ENCODE assay signal across 8 mouse cellular contexts in the genomic region with DNA sequence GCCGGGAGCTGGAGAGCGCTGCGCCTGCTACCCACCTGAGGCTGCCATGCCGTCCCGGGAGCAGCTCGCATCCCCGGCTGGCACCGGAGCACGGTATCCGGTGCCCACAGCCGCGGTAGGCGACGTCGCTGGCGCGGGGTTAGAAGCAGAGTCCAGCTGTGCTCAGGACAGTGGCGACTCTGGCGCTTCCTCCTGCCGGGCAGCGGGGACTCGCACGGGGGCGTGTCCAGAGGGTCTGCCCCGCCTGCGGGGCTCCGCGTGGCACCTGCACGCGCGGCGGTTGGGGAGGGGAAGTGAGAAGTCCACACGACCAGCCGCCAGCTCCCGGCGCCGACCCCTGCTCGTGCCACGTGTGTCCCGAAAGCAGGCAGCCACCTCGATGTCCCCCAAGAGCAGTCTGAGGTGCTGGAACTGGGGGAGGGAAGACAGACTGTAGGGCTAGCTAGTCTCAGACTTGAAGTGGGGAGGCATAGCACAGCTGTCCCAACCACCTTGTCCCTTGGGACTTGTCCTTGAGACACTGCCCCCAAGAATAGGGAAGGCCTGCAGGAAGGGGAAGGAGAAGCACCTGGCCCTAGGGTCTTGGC. TPM values are rescaled to one million over a fixed set of nuclear protein-coding genes. Genes with fewer than 3 reads are reported as not detected.
DNase-seq lines count a peak whose midpoint lies in the region; ATAC-seq and TF ChIP-seq lines count a peak whose summit lies in the region.

A gene (minus strand): TSS at position 181 of the 587 bp plus-strand sequence.

- H3K9me3 ChIP-seq in heart, embryonic 14.5 days (ENCODE audit: control insufficient read depth, low read length), result no peaks in the 10 kb centered on the region

- H3K9ac ChIP-seq in heart, embryonic 14.5 days (ENCODE audit: low read length), result peak within 1 kb of the TSS; percentile 60

- no peaks in the 10 kb centered on the region for H3K36me3 ChIP-seq in heart, embryonic 14.5 days (ENCODE audit: control insufficient read depth, insufficient read depth, low read length)
- no peaks in the 10 kb centered on the region for H3K36me3 ChIP-seq in small intestine, adult 2 months (ENCODE audit: control insufficient read depth, insufficient read depth, low read length)

- peaks cover 7 to 25% of the 10 kb centered on the region in 2 experiments for H3K4me1 ChIP-seq in heart, embryonic 14.5 days (ENCODE audit: control insufficient read depth in 2 of 2, insufficient read depth in 2 of 2, low read length in 2 of 2)
- peaks cover 26% of the 10 kb centered on the region for H3K4me1 ChIP-seq in small intestine, adult 2 months (ENCODE audit: control insufficient read depth, insufficient read depth, insufficient read length, low read length)

- no peak within 1 kb of the TSS for H3K27ac ChIP-seq in heart, embryonic 14.5 days (replicated peaks in 1 of 2; ENCODE audit: control insufficient read depth in 1 of 2, insufficient read depth in 1 of 2, low read depth in 2 of 2, low read length in 2 of 2)
- H3K27ac ChIP-seq in small intestine, adult 2 months (ENCODE audit: insufficient read depth, low read depth, low read length), result 0 out of 2 replicates have a peak within 1 kb of the TSS, but pooled peaks have one; percentile 42

- peak within 1 kb of the TSS; percentile 96 for H3K4me2 ChIP-seq in heart, embryonic 14.5 days (ENCODE audit: low read length)

- under 1% methylated on average over 40 of the region's 41 CpGs for WGBS in heart, embryonic 14.5 days
- WGBS in small intestine, adult 2 months, result 1% methylated on average over 41 of the region's 41 CpGs

- TF ChIP-seq POLR2A in small intestine, adult 2 months (IDR thresholded peaks at IDR 0.05; ENCODE audit: low read depth, low read length), result no peak

- peak within 1 kb of the TSS; percentile 47 to 53 for H3K4me3 ChIP-seq in heart, embryonic 14.5 days (ENCODE audit: control insufficient read depth in 1 of 2, insufficient read depth in 1 of 2, low read depth in 1 of 2, low read length in 2 of 2)
- H3K4me3 ChIP-seq in small intestine, adult 2 months (ENCODE audit: low read depth, low read length), result peak within 1 kb of the TSS; percentile 84

- H3K27me3 ChIP-seq in heart, embryonic 14.5 days (ENCODE audit: control insufficient read depth, insufficient read depth, low read length), result peaks cover 8% of the 10 kb centered on the region; the same call in 1 of the 2 replicates
- 0 out of 2 replicates have a peak, but pooled peaks cover 3% of the 10 kb centered on the region for H3K27me3 ChIP-seq in small intestine, adult 2 months (ENCODE audit: control insufficient read depth, insufficient read depth, low read length)

- TF ChIP-seq CTCF in small intestine, adult 2 months (IDR thresholded peaks at IDR 0.05; ENCODE audit: extremely low read depth, insufficient read length, insufficient replicate concordance, low read depth, low read length), result no peak

- peak; percentile 14 to 28 for DNase-seq in urinary bladder, adult 18-20 months (ENCODE audit: low spot score in 2 of 2)
- no peak for DNase-seq in urinary bladder, postnatal 10 days (ENCODE audit: low spot score)
- peak; percentile 47 for DNase-seq in embryo, embryonic 9.5 days (ENCODE audit: extremely low spot score)
- peak; percentile 47 for DNase-seq in kidney, postnatal 14 days
- DNase-seq in lung, postnatal 4 days, result peak; percentile 74 to 75
- no peak for DNase-seq in adipocyte (ENCODE audit: low spot score)

- ATAC-seq in heart, embryonic 14.5 days (ENCODE audit: insufficient number of reproducible peaks, insufficient read depth, low FRiP score, low read depth), result no peak

RNA-seq across cellular contexts. Expression of the gene that starts here (rescaled TPM):
- polyA plus RNA-seq in heart, embryonic 14.5 days (2014; fragmentation: Nextera tagmentation; extraction: Ambion mirVana), result 1.3 and 1.8 TPM in 2 replicates
- 3.5 and 4.3 TPM in 2 replicates for polyA plus RNA-seq in small intestine, adult 2 months (2012; rRNA removed)

Comparison
In these comparisons a context has a peak if more than half of its experiments do, and no peak if none do; other contexts are left out.
1. DNase-seq: peak in urinary bladder, adult 18-20 months (2 of 2), embryo, embryonic 9.5 days (single experiment), kidney, postnatal 14 days (single experiment) and lung, postnatal 4 days (2 of 2); none in urinary bladder, postnatal 10 days (single experiment) and adipocyte (single experiment).